Mouse (Mus musculus) testis, adult 2 months (tissue): ENCODE results near the gene Il23a. TPM values are rescaled to one million over a fixed set of nuclear protein-coding genes. Genes with fewer than 3 reads are reported as not detected.
A peak's percentile ranks its signal among the peaks of the same experiment; 100 is the strongest.
"Not testable (repeated sequence)": the region's sequence is repeated elsewhere in the genome, so short reads cannot be mapped to it uniquely, and the experiment has no call there.

ENCODE experiments used
- H3K27ac ChIP-seq: fragments of 200-500 bp; 2 replicates; pipeline ENCODE4 v1.5.1; 2012; ENCODE audit warnings: low read depth, low read length; ENCODE audit not compliant: control insufficient read depth, insufficient read depth
- H3K27me3 ChIP-seq: fragments of 200-500 bp; 2 replicates; pipeline ENCODE4 v1.6.1; 2012; ENCODE audit warnings: mild to moderate bottlenecking, low read length, moderate library complexity; ENCODE audit not compliant: control insufficient read depth, insufficient read depth
- H3K36me3 ChIP-seq: fragments of 200-500 bp; 2 replicates; pipeline ENCODE4 v1.6.1; 2012; ENCODE audit warnings: mild to moderate bottlenecking, low read length; ENCODE audit not compliant: control insufficient read depth, insufficient read depth
- H3K4me1 ChIP-seq: fragments of 200-500 bp; 2 replicates; pipeline ENCODE4 v1.6.1; 2012; ENCODE audit warnings: low read length; ENCODE audit not compliant: control insufficient read depth, insufficient read depth
- H3K4me3 ChIP-seq: fragments of 200-500 bp; 2 replicates; pipeline ENCODE4 v1.5.1; 2012; ENCODE audit warnings: low read depth, mild to moderate bottlenecking, low read length, moderate library complexity, mixed read lengths; ENCODE audit not compliant: control insufficient read depth
- CTCF ChIP-seq: fragments of 200-500 bp; IDR thresholded peaks from 2 replicates; pipeline ENCODE4 v1.5.1; 2012; ENCODE audit warnings: low read depth, mild to moderate bottlenecking, inconsistent platforms, low read length, moderate library complexity; ENCODE audit not compliant: control insufficient read depth, insufficient read depth, insufficient replicate concordance
- POLR2A ChIP-seq: fragments of 200-500 bp; IDR thresholded peaks from 2 replicates; pipeline ENCODE4 v1.6.1; 2012; ENCODE audit warnings: low read depth, mild to moderate bottlenecking, inconsistent platforms, low read length, moderate library complexity; ENCODE audit not compliant: control insufficient read depth
- polyA plus RNA-seq: library from polyadenylated mRNA; depleted of rRNA; stranded (reverse); fragments of >200 nt; gene quantifications from 2 replicates; pipeline ENCODE4 v1.2.3, GENCODE M21; 2012

The Il23a gene
- polyA plus RNA-seq, 1 experiment, result 0.06 TPM

- H3K27ac ChIP-seq, result no peak overlapping the region
- H3K4me1 ChIP-seq, result no peaks in the 10 kb centered on the region
- TF ChIP-seq CTCF, result peak; percentile 49; the same call in 1 of the 2 replicates
- TF ChIP-seq POLR2A, result no peak
- no peaks in the 10 kb centered on the region for H3K36me3 ChIP-seq
- no peaks in the 10 kb centered on the region for H3K27me3 ChIP-seq
- H3K4me3 ChIP-seq, result no peak overlapping the region
Measured at GRCm38 (mm10) chr10:128283604-128284579, 14.7 kb downstream of the Il23a start.

GRCm38 (mm10) chr10:128282886-128283450, 15.6 kb downstream of the Il23a start:
- Histone ChIP-seq H3K27ac (no peak overlapping the region), H3K27me3 (no peaks in the 10 kb centered on the region), H3K4me3 (no peak overlapping the region), H3K36me3 (no peaks in the 10 kb centered on the region), H3K4me1 (no peaks in the 10 kb centered on the region)
- TF ChIP-seq CTCF (no peak), POLR2A (no peak)

DNA sequence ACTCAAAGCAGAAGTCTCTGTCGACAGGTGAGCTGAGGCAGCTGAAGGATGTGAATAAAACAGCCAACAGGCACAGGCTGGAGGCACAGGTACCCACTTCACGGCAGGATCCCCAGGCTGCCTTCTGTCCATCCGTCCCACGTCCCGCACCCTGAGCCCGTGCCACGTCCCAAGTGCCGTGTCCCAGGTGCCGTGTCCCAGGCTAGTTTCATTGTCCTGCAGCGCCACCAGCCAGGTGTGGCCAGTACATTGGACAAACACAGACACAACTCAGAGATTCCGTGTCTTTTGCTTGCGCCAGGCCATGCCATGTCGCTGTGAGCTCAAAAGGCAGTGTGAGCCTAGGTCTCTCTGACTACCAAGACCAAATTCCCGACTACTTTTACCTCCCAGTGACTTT, 16.9 kb downstream of the Il23a start:
- TF ChIP-seq CTCF (no peak), POLR2A (no peak)
- H3K4me3 ChIP-seq, result no peak overlapping the region
- H3K27ac ChIP-seq, result no peak overlapping the region
- no peaks in the 10 kb centered on the region for H3K27me3 ChIP-seq
- no peaks in the 10 kb centered on the region for H3K4me1 ChIP-seq
- no peaks in the 10 kb centered on the region for H3K36me3 ChIP-seq

DNA sequence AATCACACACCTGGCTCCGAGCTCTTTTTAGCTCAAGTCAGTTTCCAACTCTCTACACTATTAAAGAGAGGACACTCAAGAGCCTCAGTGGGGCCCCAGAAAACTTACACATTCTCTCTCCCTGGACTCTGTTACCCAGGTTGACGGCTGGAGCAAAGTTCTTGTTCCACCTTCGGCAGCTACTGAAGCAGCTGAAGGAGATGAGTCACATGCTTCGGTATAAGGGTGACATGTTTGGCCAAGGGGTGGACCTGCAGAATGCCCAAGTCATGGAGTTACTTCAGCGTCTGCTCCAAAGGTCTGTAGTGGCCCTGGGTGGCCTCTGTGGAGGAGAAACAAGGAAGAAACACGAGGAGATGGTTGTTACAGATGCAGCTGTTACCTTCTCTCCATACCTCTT, 17.6 kb downstream of the Il23a start:
- no peaks in the 10 kb centered on the region for H3K4me1 ChIP-seq
- no peaks in the 10 kb centered on the region for H3K36me3 ChIP-seq
- no peak overlapping the region for H3K4me3 ChIP-seq
- no peak overlapping the region for H3K27ac ChIP-seq
- H3K27me3 ChIP-seq, result no peaks in the 10 kb centered on the region
- TF ChIP-seq CTCF, result no peak
- no peak for TF ChIP-seq POLR2A

DNA sequence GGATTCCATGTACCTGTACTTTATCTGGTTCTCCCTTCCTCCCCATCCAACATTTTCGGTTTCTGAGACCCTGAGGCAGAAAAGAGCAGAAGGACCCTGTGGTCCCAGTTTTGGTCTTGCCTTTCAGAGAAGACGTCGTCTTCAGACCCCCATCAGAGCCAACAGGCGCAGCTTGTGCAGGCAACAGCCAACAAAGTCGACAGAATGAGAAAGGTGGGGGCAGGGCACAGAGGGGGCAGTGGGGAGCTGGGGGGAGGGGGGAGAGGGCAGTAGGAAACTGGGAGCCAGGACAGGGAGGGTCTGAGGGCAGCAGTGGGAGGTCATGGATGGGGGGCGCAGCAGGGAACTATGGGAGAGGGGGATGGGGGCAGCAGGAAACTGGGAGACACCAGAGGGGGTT, 20.4 kb downstream of the Il23a start:
- TF ChIP-seq CTCF, result no peak
- no peak for TF ChIP-seq POLR2A

DNA sequence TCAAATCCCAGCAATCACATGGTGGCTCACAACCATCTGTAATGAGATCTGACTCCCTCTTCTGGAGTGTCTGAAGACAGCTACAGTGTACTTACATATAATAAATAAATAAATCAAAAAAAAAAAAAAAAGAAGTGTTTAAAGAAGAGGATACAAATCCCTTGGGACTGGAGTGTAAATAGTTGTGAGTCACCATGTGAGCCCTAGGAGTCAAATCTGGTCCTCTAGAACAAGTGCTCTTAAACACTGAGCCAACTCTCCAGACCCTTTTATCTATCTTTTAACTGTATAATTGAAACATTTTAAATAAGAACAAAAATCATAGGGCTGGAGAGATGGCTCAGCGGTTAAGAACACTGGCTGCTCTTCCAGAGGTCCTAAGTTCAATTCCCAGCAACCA, 23.2 kb downstream of the Il23a start:
- H3K36me3 ChIP-seq, H3K27me3 ChIP-seq, H3K4me3 ChIP-seq, H3K27ac ChIP-seq, H3K4me1 ChIP-seq: not testable (repeated sequence)

More for the DNA sequence above, 20.4 kb downstream of the Il23a start:
- Histone ChIP-seq H3K4me1 (no peaks in the 10 kb centered on the region), H3K27ac (no peak overlapping the region), H3K4me3 (no peak overlapping the region), H3K36me3 (no peaks in the 10 kb centered on the region), H3K27me3 (no peaks in the 10 kb centered on the region)

- H3K4me1 ChIP-seq, result peaks cover 12% of the 10 kb centered on the region
- H3K4me3 ChIP-seq, H3K27ac ChIP-seq, H3K27me3 ChIP-seq, H3K36me3 ChIP-seq: not testable (repeated sequence)
Measured at GRCm38 (mm10) chr10:128272819-128273439, 25.6 kb downstream of the Il23a start.

DNA sequence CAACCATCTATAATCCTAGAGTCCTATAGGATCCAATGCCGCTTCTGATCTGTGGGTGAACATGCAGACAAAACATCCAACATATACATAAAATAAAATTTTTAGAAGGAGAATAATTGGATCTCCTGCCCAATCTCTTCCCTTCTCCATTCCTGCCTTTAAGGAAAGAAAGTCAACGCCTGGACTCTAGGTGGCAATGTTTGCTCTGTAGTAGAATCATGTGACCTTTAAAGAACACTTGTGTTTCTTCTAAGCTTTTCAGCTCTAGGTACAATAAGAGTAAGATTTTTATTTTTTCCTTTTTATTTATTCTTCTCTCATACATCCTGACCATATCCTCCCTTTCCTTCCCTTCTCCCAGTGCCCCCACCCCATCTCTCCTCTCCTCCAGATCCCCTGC, 26.7 kb downstream of the Il23a start:
- no peak overlapping the region for H3K4me3 ChIP-seq
- H3K27me3 ChIP-seq, result no peaks in the 10 kb centered on the region
- H3K27ac ChIP-seq, result no peak overlapping the region
- H3K36me3 ChIP-seq, result no peaks in the 10 kb centered on the region
- peaks cover 12% of the 10 kb centered on the region for H3K4me1 ChIP-seq
- TF ChIP-seq CTCF (no peak), POLR2A (no peak)
